Mouse (Mus musculus) bone marrow macrophage, adult 2 months (primary cell): ENCODE measurements around the gene D1Ertd622e. TPM values are rescaled to one million over a fixed set of nuclear protein-coding genes. Genes with fewer than 3 reads are reported as not detected.
"Not testable (repeated sequence)": the region's sequence is repeated elsewhere in the genome, so short reads cannot be mapped to it uniquely, and the experiment has no call there.

Source experiments
- H3K27ac ChIP-seq: 2 replicates; pipeline ENCODE4 v1.5.1; 2012; ENCODE audit warnings: low read depth, low read length; ENCODE audit not compliant: insufficient read depth
- H3K4me1 ChIP-seq: 2 replicates; pipeline ENCODE4 v1.6.1; 2012; ENCODE audit warnings: low read length; ENCODE audit not compliant: control insufficient read depth, insufficient read depth
- H3K4me3 ChIP-seq: 2 replicates; pipeline ENCODE4 v1.5.1; 2012; ENCODE audit warnings: mild to moderate bottlenecking, low read length, moderate library complexity; ENCODE audit not compliant: insufficient read depth
- CTCF ChIP-seq: IDR thresholded peaks from 2 replicates; pipeline ENCODE4 v1.5.1; 2012; ENCODE audit warnings: low read depth, mild to moderate bottlenecking, low read length, moderate library complexity
- POLR2A ChIP-seq: IDR thresholded peaks from 2 replicates; pipeline ENCODE4 v1.6.1; 2012; ENCODE audit warnings: mild to moderate bottlenecking, low read depth, low read length, borderline replicate concordance
- polyA plus RNA-seq: library from polyadenylated mRNA; stranded (reverse); fragments of >200 nt; gene quantifications from 2 replicates; pipeline ENCODE4 v1.2.4, GENCODE M21; 2012; ENCODE audit not compliant: missing spikeins, insufficient read depth, insufficient read length

The D1Ertd622e gene
- polyA plus RNA-seq, 1 experiment, result 102 TPM

DNA sequence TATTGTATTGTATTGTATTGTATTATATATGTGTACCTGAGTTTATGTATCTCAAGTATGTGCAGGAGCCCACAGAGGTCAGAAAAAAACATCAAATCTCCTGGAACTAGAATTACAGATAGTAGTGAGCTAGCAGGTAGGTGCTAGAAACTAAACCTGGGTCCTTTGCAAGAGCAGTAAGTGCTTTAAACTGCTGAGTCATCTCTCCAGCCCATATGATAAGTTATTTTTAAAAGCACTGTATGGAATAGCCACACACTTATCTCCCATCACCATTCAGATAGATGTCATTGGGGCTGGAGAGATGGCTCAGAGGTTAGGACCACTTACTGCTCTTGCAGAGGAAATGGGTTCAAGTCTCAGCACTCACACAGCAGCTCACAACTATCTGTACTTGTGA is 76.8 kb downstream of the D1Ertd622e start:
- H3K4me1 ChIP-seq, result peaks cover 5% of the 10 kb centered on the region
- H3K4me3 ChIP-seq, result no peak overlapping the region
- H3K27ac ChIP-seq, result no peak overlapping the region
- TF ChIP-seq CTCF (no peak), POLR2A (no peak)

- Histone ChIP-seq H3K4me1 (peaks cover 5% of the 10 kb centered on the region), H3K27ac (no peak overlapping the region), H3K4me3 (no peak overlapping the region)
- TF ChIP-seq CTCF (no peak), POLR2A (no peak)
These were observed 77.7 kb downstream of the D1Ertd622e start for GRCm38 (mm10) chr1:97584171-97584570.

DNA sequence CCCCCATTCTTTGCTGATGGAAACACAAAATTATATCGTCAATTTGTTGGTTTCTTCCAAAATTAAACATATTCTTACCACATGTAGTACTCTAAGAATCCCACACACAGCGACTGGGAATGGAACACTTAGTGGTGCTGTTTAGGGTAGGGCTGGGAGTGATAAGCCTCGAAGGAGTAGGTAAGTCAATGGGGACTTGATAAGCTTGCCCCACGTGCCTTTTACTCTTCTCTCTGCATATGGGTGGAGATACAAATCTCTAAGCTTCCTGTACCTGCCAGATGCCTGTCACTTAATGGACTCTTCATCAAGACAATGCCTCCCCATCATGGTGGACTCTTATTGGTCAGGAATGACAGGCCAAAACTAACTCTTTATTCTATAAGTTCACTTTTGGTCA is 78.8 kb downstream of the D1Ertd622e start:
- H3K4me1 ChIP-seq, result peaks cover 7% of the 10 kb centered on the region
- H3K27ac ChIP-seq, result no peak overlapping the region
- TF ChIP-seq POLR2A (no peak), CTCF (no peak)
- no peak overlapping the region for H3K4me3 ChIP-seq

DNA sequence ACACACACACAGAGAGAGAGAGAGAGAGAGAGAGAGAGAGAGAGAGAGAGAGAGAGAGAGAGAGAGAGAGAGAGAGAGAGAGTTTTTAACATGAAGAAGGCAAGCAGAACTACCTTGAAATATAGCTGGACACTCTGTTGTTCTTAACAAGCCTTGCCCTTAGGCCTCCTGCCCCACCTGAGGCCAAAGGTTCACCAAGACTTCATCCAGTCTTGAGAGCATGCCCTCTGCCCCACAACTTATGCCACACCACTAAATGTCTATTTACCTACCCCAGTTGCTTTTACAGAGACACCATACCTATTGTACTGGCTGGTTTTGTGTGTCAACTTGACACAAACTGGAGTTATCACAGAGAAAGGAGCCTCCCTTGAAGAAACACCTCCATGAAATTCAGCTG is 81.2 kb downstream of the D1Ertd622e start:
- peaks cover 11% of the 10 kb centered on the region for H3K4me1 ChIP-seq
- not testable (repeated sequence) for H3K4me3 ChIP-seq, H3K27ac ChIP-seq

- no peak overlapping the region for H3K4me3 ChIP-seq
- H3K4me1 ChIP-seq, result peaks cover 10% of the 10 kb centered on the region
- H3K27ac ChIP-seq, result peak overlapping the region; percentile 29
- no peak for TF ChIP-seq POLR2A
- TF ChIP-seq CTCF, result no peak
These were observed 81.6 kb downstream of the D1Ertd622e start for GRCm38 (mm10) chr1:97580270-97580669.

- Histone ChIP-seq H3K27ac (no peak overlapping the region), H3K4me1 (peaks cover 8% of the 10 kb centered on the region), H3K4me3 (no peak overlapping the region)
- TF ChIP-seq CTCF (no peak), POLR2A (no peak)
These were observed 83.9 kb downstream of the D1Ertd622e start for GRCm38 (mm10) chr1:97578025-97578417.

- TF ChIP-seq POLR2A (no peak), CTCF (no peak)
- H3K27ac ChIP-seq, result no peak overlapping the region
- peaks cover 8% of the 10 kb centered on the region for H3K4me1 ChIP-seq
- H3K4me3 ChIP-seq, result no peak overlapping the region
These were observed 84.5 kb downstream of the D1Ertd622e start for GRCm38 (mm10) chr1:97577062-97578024.

DNA sequence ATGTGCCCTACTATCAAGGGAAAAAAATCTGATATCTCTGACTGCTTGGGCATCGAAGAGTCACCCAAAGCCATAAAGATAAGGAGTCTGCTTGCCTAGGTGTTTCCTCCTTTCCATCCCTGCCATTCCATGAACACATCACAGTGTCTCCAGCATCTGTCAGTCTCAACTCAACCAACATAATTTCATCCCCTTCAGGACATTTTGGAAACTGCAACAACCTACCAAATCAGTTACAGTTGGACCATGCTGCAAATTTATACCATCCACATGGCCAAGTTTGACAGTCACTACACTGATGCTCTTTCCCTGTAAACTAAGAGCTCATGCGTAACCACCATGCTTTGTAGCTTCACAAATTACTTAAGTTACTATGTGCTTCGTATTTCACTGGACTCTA is 85.3 kb downstream of the D1Ertd622e start:
- Histone ChIP-seq H3K4me1 (peaks cover 8% of the 10 kb centered on the region), H3K4me3 (no peak overlapping the region)

DNA sequence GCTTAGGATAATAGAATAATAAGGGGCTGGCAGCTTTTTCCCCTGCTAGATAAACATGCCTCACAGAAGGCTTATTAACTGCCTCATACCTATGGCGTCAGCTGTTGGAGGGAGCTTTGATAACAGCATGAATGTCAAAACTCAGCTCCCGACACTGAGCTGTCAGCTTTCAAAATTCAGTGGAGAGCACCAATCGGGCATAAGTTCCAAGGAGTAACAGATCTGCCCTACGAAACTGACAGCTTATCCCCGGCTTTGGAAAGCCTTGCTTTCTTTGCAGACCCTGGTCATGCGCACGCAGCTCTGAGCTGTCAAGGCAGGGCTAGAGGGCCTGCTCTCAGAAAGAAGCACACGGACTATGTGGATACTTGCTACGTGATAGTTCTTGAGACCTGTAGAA is 91.1 kb downstream of the D1Ertd622e start:
- 0 out of 2 replicates have a peak, but pooled peaks cover 2% of the 10 kb centered on the region for H3K4me1 ChIP-seq
- H3K4me3 ChIP-seq, result no peak overlapping the region
- no peak overlapping the region for H3K27ac ChIP-seq
- no peak for TF ChIP-seq POLR2A
- TF ChIP-seq CTCF, result no peak

More for the DNA sequence above, 85.3 kb downstream of the D1Ertd622e start:
- no peak for TF ChIP-seq POLR2A
- no peak for TF ChIP-seq CTCF
- no peak overlapping the region for H3K27ac ChIP-seq

DNA sequence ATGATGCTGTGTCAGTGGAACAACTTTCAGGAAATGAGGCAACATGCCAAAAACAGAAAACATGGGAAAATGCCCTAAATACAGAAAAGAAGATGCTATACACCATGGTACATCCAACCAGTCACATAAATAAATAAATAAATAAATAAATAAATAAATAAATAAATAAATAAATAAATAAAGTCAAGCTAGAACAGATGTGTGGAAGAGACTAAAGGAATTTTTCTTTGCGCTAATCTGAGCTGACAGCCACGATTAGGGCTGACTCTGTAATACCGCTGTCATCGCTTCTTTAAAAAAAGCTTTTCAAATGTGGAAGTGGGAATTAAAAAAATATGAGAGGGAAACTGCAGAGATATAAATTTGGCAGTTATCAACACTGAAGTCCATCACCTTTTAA is 93.9 kb downstream of the D1Ertd622e start:
- TF ChIP-seq CTCF (no peak), POLR2A (no peak)
- H3K4me1 ChIP-seq, result 0 out of 2 replicates have a peak, but pooled peaks cover 2% of the 10 kb centered on the region
- no peak overlapping the region for H3K4me3 ChIP-seq
- H3K27ac ChIP-seq, result no peak overlapping the region
